Mouse (Mus musculus) Patski (cell line): Measurements from ENCODE around the gene Lgi2. TPM values are rescaled to one million over a fixed set of nuclear protein-coding genes. Genes with fewer than 3 reads are reported as not detected.

ENCODE experiments used
- ATAC-seq: fragments of 100-300 bp; one replicate; pipeline ENCODE4 v1.8.0; 2021
- CTCF ChIA-PET: fragments of 350-600 bp; sonication (Branson Sonifier 250); formaldehyde crosslinking; loops from one replicate; lab custom pipeline; 2022; ENCODE audit warnings: inconsistent platforms; lab: Charles Lee
- POLR2A ChIA-PET: fragments of 350-600 bp; sonication (Branson Sonifier 250); formaldehyde crosslinking; loops from one replicate; lab custom pipeline; 2022; ENCODE audit warnings: antibody characterized with exemption, inconsistent platforms; lab: Charles Lee
- DNase-seq: peaks from one replicate; pipeline ENCODE4 v3.0.0-alpha.2; 2011; ENCODE audit warnings: low read depth, low spot score
- H3K27me3 ChIP-seq: fragments of 371-371 bp; one replicate; pipeline ENCODE4 v1.5.1; 2021
- CTCF ChIP-seq: fragments of 100-300 bp; IDR thresholded peaks from one replicate; pipeline ENCODE4 v1.5.1; 2021
- in situ Hi-C: fragments of 300-500 bp; cut with MboI; formaldehyde crosslinking; loops from 3 replicates; pipeline ENCODE4 v1.11.1; 2018; ENCODE audit warnings: low pct_unique_long_range_greater_than_20kb, mixed read lengths
- polyA plus RNA-seq: library from polyadenylated mRNA; unstranded; gene quantifications from one replicate; pipeline ENCODE4 v1.2.3, GENCODE M21; 2021

Lgi2 gene
- polyA plus RNA-seq, 1 experiment from 2014 or later: 0.39 TPM

- no peak for DNase-seq
- H3K27me3 ChIP-seq: no peaks in the 10 kb centered on the region
- ChIA-PET CTCF (interaction anchor here (1.5 kb wide), 1 partner anchor 48 kb away, joined by 4 read pairs; no protein-coding TSS in a partner anchor), POLR2A (no interaction called here)
- in situ Hi-C loops: no loop called here
- no peak for TF ChIP-seq CTCF
- ATAC-seq: no peak
Measured at GRCm38 (mm10) chr5:52572572-52572971, 6.3 kb upstream of the Lgi2 start.

- DNase-seq: no peak
- ChIA-PET POLR2A (no interaction called here), CTCF (interaction anchor here (0.9 to 1.8 kb wide), 3 partner anchors 8 to 38 kb away, joined by 3 to 7 read pairs (median 3); no protein-coding TSS in a partner anchor)
- no peak for TF ChIP-seq CTCF
- H3K27me3 ChIP-seq: no peaks in the 10 kb centered on the region
- no peak for ATAC-seq
- in situ Hi-C loops: no loop called here
Measured at GRCm38 (mm10) chr5:52570746-52571145, 4.5 kb upstream of the Lgi2 start.

- POLR2A ChIA-PET: interaction anchor here (0.6 kb wide), 1 partner anchor 27 kb away, joined by 3 read pairs; no protein-coding TSS in a partner anchor
Measured at GRCm38 (mm10) chr5:52565214-52565812, 949 bp downstream of the Lgi2 start.

GRCm38 (mm10) chr5:52564351-52564750 lies 1.9 kb downstream of the Lgi2 start:
- in situ Hi-C loops: no loop called here
- DNase-seq (peak; percentile 89), ATAC-seq (peak; percentile 57)
- H3K27me3 ChIP-seq: peaks cover 9% of the 10 kb centered on the region
- POLR2A ChIA-PET: no interaction called here
- no peak for TF ChIP-seq CTCF
- CTCF ChIA-PET: interaction anchor here (0.9 to 1.2 kb wide), 3 partner anchors 10 to 27 kb away, joined by 3 to 4 read pairs (median 3); no protein-coding TSS in a partner anchor

More at GRCm38 (mm10) chr5:52565214-52565812, 949 bp downstream of the Lgi2 start:
- ATAC-seq (no peak), DNase-seq (no peak)
- in situ Hi-C loops: no loop called here
- peaks cover 9% of the 10 kb centered on the region for H3K27me3 ChIP-seq
- CTCF ChIA-PET: no interaction called here
- TF ChIP-seq CTCF: no peak

- ChIA-PET POLR2A (interaction anchor here (0.9 to 1.4 kb wide), 2 partner anchors 9 to 10 kb away, joined by 3 to 4 read pairs; no protein-coding TSS in a partner anchor), CTCF (interaction anchor here (1.4 kb wide), 1 partner anchor 16 kb away, joined by 4 read pairs; no protein-coding TSS in a partner anchor)
- TF ChIP-seq CTCF: no peak
- H3K27me3 ChIP-seq: peaks cover 18% of the 10 kb centered on the region
- ATAC-seq: no peak
- DNase-seq: no peak
- in situ Hi-C loops: no loop called here
Measured at GRCm38 (mm10) chr5:52560240-52560639, 6.0 kb downstream of the Lgi2 start.

- ATAC-seq: no peak
- H3K27me3 ChIP-seq: peaks cover 9% of the 10 kb centered on the region
- no peak for TF ChIP-seq CTCF
- DNase-seq: no peak
- in situ Hi-C loops: no loop called here
- POLR2A ChIA-PET: no interaction called here
- CTCF ChIA-PET: interaction anchor here (0.8 to 1.5 kb wide), 3 partner anchors 10 to 17 kb away, joined by 3 to 5 read pairs (median 3); no protein-coding TSS in a partner anchor
Measured at GRCm38 (mm10) chr5:52555526-52555925, 10.7 kb downstream of the Lgi2 start.

- POLR2A ChIA-PET: interaction anchor here (0.9 kb wide), 1 partner anchor 9 kb away, joined by 4 read pairs; no protein-coding TSS in a partner anchor
- in situ Hi-C loops: no loop called here
- no peaks in the 10 kb centered on the region for H3K27me3 ChIP-seq
- CTCF ChIA-PET: no interaction called here
- TF ChIP-seq CTCF: no peak
- DNase-seq: no peak
- ATAC-seq: no peak
Measured at GRCm38 (mm10) chr5:52551318-52551632, 15.0 kb downstream of the Lgi2 start.

GRCm38 (mm10) chr5:52550613-52551317 lies 15.5 kb downstream of the Lgi2 start:
- no peak for TF ChIP-seq CTCF
- POLR2A ChIA-PET: interaction anchor here (0.8 to 0.9 kb wide), 2 partner anchors 10 kb away, joined by 3 to 4 read pairs; no protein-coding TSS in a partner anchor
- in situ Hi-C loops: no loop called here
- ATAC-seq (no peak), DNase-seq (peak; percentile 7)
- H3K27me3 ChIP-seq: no peaks in the 10 kb centered on the region
- CTCF ChIA-PET: no interaction called here

GRCm38 (mm10) chr5:52546950-52547349 lies 19.3 kb downstream of the Lgi2 start:
- CTCF ChIA-PET: no interaction called here
- no peak for ATAC-seq
- POLR2A ChIA-PET: interaction anchor here (0.6 kb wide), 1 partner anchor 14 kb away, joined by 4 read pairs; no protein-coding TSS in a partner anchor
- no peak for DNase-seq
- H3K27me3 ChIP-seq: peaks cover 3% of the 10 kb centered on the region
- in situ Hi-C loops: no loop called here
- peak; percentile 79 for TF ChIP-seq CTCF

- DNase-seq: no peak
- ChIA-PET POLR2A (no interaction called here), CTCF (interaction anchor here (1.2 to 1.3 kb wide), 2 partner anchors 14 to 17 kb away, joined by 3 to 4 read pairs; no protein-coding TSS in a partner anchor)
- TF ChIP-seq CTCF: no peak
- ATAC-seq: no peak
- H3K27me3 ChIP-seq: peaks cover 3% of the 10 kb centered on the region
- in situ Hi-C loops: no loop called here
Measured at GRCm38 (mm10) chr5:52543770-52544169, 22.5 kb downstream of the Lgi2 start.
